Mouse (Mus musculus): ENCODE results near the gene Cmss1.

GRCm38 (mm10) chr16:57502230-57502629 is 104.4 kb downstream of the Cmss1 start:
- TF ChIP-seq EP300 (optimal IDR thresholded peaks at IDR 0.05) (no peak), CTCF (IDR thresholded peaks at IDR 0.05; ENCODE audit: low read depth) (no peak)

All from stomach, postnatal 0 days (tissue).